Mouse (Mus musculus) testis, adult 2 months (tissue): Measurements from ENCODE around the gene Mrps26. TPM values are rescaled to one million over a fixed set of nuclear protein-coding genes. Genes with fewer than 3 reads are reported as not detected.

Experiments
- H3K27ac ChIP-seq: fragments of 200-500 bp; 2 replicates; pipeline ENCODE4 v1.5.1; 2012; ENCODE audit warnings: low read depth, low read length; ENCODE audit not compliant: control insufficient read depth, insufficient read depth
- H3K27me3 ChIP-seq: fragments of 200-500 bp; 2 replicates; pipeline ENCODE4 v1.6.1; 2012; ENCODE audit warnings: mild to moderate bottlenecking, low read length, moderate library complexity; ENCODE audit not compliant: control insufficient read depth, insufficient read depth
- H3K36me3 ChIP-seq: fragments of 200-500 bp; 2 replicates; pipeline ENCODE4 v1.6.1; 2012; ENCODE audit warnings: mild to moderate bottlenecking, low read length; ENCODE audit not compliant: control insufficient read depth, insufficient read depth
- H3K4me1 ChIP-seq: fragments of 200-500 bp; 2 replicates; pipeline ENCODE4 v1.6.1; 2012; ENCODE audit warnings: low read length; ENCODE audit not compliant: control insufficient read depth, insufficient read depth
- H3K4me3 ChIP-seq: fragments of 200-500 bp; 2 replicates; pipeline ENCODE4 v1.5.1; 2012; ENCODE audit warnings: low read depth, mild to moderate bottlenecking, low read length, moderate library complexity, mixed read lengths; ENCODE audit not compliant: control insufficient read depth
- CTCF ChIP-seq: fragments of 200-500 bp; IDR thresholded peaks from 2 replicates; pipeline ENCODE4 v1.5.1; 2012; ENCODE audit warnings: low read depth, mild to moderate bottlenecking, inconsistent platforms, low read length, moderate library complexity; ENCODE audit not compliant: control insufficient read depth, insufficient read depth, insufficient replicate concordance
- POLR2A ChIP-seq: fragments of 200-500 bp; IDR thresholded peaks from 2 replicates; pipeline ENCODE4 v1.6.1; 2012; ENCODE audit warnings: low read depth, mild to moderate bottlenecking, inconsistent platforms, low read length, moderate library complexity; ENCODE audit not compliant: control insufficient read depth
- polyA plus RNA-seq: library from polyadenylated mRNA; depleted of rRNA; stranded (reverse); fragments of >200 nt; gene quantifications from 2 replicates; pipeline ENCODE4 v1.2.3, GENCODE M21; 2012

Gene Mrps26
- polyA plus RNA-seq, 1 experiment = 22.4 TPM

DNA sequence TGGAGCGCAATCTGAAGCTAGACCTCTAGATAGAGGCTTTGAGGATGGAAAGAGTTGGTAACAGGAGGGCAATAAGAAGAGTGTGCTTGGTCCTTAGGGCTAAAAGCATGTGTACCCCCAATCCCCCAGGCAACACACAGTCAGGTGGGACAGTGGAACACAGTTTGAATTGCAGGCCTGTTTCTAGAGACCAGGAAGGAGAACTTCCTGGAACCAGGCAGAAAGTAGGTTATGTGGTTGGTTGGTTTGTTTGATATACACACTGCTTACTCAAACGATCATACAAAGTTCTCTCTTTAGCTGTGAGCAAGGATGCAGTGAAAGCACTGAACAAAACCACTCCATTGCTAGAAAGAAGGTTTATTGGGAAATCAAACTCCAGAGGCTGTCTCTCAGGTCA is 31.3 kb upstream of the Mrps26 start:
- Histone ChIP-seq H3K36me3 (no peaks in the 10 kb centered on the region), H3K27ac (no peak overlapping the region), H3K4me3 (no peak overlapping the region), H3K27me3 (no peaks in the 10 kb centered on the region), H3K4me1 (no peaks in the 10 kb centered on the region)
- TF ChIP-seq POLR2A (no peak), CTCF (no peak)

DNA sequence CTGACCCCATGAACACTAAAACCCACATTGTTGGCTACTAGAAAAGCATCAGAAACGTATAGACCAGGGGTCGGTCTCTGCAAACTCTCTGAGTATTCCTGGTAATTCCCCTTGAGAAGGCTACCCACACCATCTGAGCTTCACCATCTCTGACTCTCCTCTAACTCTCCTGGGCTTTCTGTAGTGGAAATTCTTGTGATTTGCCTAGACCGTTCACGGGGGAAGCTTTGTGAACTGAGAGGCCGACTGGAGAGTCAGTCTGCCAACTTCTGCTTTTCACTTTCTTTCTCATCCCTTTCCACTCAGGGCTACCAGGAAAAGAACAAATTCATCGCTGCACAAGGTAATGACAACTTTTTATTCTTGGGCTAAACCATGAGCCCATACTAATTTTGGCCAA is 28.5 kb upstream of the Mrps26 start:
- Histone ChIP-seq H3K36me3 (no peaks in the 10 kb centered on the region), H3K27me3 (no peaks in the 10 kb centered on the region), H3K4me3 (no peak overlapping the region), H3K27ac (no peak overlapping the region), H3K4me1 (no peaks in the 10 kb centered on the region)
- TF ChIP-seq CTCF (no peak), POLR2A (no peak)

DNA sequence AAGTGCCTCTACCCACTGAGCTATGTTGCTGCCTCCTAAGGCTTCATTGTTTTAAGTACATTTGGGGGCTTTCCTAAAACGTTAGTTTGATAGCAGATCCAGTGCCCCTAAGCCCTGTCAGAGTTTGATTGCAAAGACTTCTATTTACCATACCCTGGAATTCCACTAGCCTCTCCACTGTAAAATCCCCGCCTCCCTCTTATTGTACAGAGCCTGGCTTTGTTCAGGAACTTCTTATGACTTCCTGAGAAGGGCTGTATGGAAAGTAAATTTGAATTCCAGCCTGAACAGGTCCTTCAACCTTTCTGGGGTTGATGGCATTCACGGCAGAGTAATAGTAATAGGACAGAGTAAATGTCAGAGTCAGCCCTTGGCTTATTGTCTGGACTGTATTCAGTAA is 26.7 kb upstream of the Mrps26 start:
- Histone ChIP-seq H3K36me3 (no peaks in the 10 kb centered on the region), H3K4me3 (no peak overlapping the region), H3K27me3 (no peaks in the 10 kb centered on the region), H3K27ac (no peak overlapping the region), H3K4me1 (no peaks in the 10 kb centered on the region)
- TF ChIP-seq POLR2A = no peak
- no peak for TF ChIP-seq CTCF

DNA sequence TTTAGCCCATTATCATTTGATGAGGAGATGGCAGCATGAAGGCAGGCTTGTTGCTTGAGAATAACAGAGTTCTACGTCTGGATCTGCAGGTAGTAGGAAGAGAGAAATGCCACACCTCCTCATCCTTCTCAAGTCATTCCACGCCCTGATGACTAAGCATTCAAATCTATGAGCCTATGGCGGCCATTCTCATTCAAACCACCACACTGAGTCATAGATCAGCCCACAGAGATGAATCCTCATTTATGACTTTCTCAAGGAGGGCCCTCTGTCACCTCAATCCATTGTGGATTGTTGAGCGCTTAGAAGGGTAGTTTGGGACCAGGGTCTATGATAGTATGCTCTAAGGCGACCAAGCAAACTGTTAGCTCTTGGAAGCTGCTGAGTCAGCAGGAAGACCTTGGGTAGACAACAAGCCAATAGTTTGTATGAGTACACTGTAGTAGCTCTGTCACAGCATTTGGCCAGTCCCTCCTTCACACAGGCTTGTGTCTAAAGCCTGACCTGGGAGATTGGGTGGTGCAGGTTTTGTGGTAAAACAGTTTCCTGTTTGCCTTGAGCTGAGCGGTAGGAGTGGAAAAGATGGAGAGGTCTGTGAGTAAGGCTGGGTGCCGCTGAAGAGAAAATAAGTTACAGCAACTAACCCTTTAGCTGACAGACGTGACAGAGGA is 24.5 kb upstream of the Mrps26 start:
- Histone ChIP-seq H3K4me1 (no peaks in the 10 kb centered on the region), H3K36me3 (no peaks in the 10 kb centered on the region; the same call in 1 of the 2 replicates), H3K4me3 (no peak overlapping the region), H3K27me3 (no peaks in the 10 kb centered on the region), H3K27ac (no peak overlapping the region)
- TF ChIP-seq CTCF = no peak
- TF ChIP-seq POLR2A = no peak

- H3K27me3 ChIP-seq = no peaks in the 10 kb centered on the region
- no peak overlapping the region for H3K4me3 ChIP-seq
- no peak for TF ChIP-seq POLR2A
- TF ChIP-seq CTCF = no peak
- H3K27ac ChIP-seq = no peak overlapping the region
- H3K36me3 ChIP-seq = no peaks in the 10 kb centered on the region; the same call in 1 of the 2 replicates
- H3K4me1 ChIP-seq = no peaks in the 10 kb centered on the region
Observed at GRCm38 (mm10) chr2:130540266-130540665, 23.3 kb upstream of the Mrps26 start.

GRCm38 (mm10) chr2:130546957-130547356 is 16.6 kb upstream of the Mrps26 start:
- no peaks in the 10 kb centered on the region for H3K27me3 ChIP-seq
- no peak for TF ChIP-seq CTCF
- H3K4me3 ChIP-seq = no peak overlapping the region
- H3K27ac ChIP-seq = no peak overlapping the region
- H3K36me3 ChIP-seq = no peaks in the 10 kb centered on the region; the same call in 1 of the 2 replicates
- H3K4me1 ChIP-seq = no peaks in the 10 kb centered on the region

GRCm38 (mm10) chr2:130554841-130555240 is 8.7 kb upstream of the Mrps26 start:
- TF ChIP-seq POLR2A (no peak), CTCF (no peak)
- Histone ChIP-seq H3K4me1 (no peaks in the 10 kb centered on the region), H3K4me3 (no peak overlapping the region), H3K27me3 (no peaks in the 10 kb centered on the region), H3K27ac (no peak overlapping the region), H3K36me3 (no peaks in the 10 kb centered on the region)

- Histone ChIP-seq H3K4me3 (no peak overlapping the region), H3K27ac (no peak overlapping the region), H3K4me1 (no peaks in the 10 kb centered on the region), H3K27me3 (no peaks in the 10 kb centered on the region), H3K36me3 (no peaks in the 10 kb centered on the region)
- TF ChIP-seq POLR2A (no peak), CTCF (no peak)
Observed at GRCm38 (mm10) chr2:130556292-130556691, 7.2 kb upstream of the Mrps26 start.
